Mouse (Mus musculus): ENCODE results near the gene Slc25a30.
A peak's percentile ranks its signal among the peaks of the same experiment; 100 is the strongest.
"Not testable (repeated sequence)": the region's sequence is repeated elsewhere in the genome, so short reads cannot be mapped to it uniquely, and the experiment has no call there.

Slc25a30 gene

DNA sequence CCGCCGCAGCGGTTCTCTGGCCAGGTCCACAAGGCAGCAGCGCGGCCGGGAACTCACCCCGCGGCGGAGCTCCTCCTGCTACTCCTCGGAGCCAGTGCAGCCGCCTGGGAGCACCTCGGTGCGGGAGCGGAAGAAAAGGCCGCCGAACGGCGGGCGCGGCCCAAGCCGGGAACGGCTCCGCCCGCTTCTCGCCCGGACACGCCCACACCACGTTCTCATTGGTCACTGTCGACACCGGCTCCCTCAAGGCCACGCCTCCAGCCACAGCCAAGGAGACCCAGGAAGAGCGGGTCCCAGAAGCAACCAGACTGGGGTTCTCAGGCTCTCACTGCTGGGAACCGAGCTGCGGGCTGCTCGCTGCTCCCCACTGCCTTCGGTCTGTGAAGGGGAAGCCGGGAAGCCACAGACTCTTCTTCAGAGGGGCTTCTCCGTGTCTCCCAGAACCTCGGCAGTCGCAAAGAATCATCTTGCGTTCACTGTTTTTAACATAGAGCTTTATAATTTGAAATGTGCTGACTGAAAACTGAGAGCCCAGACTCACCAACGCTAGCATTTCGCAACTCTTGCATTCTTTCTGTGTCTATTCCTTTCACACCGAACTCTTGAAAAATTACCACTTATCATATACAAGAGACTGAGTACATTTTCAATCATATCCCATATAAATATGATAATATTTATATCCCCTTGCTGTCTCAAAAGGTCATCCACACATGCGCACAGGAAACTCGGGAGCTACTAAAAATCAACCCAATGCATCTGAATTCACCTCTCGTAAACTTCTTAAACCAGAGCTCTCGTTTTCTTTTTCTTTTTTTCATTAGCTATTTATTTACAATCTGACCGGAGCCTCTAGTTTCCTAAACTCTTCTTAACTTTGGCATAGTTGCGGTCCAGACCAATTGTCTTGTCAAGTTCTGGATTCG, at the start of gene Slc25a30:
TSS of gene Slc25a30 (minus strand) at position 170 of the 926 bp plus-strand sequence.
- peak; percentile 90 for DNase-seq (ENCODE audit: low read depth)

DNA sequence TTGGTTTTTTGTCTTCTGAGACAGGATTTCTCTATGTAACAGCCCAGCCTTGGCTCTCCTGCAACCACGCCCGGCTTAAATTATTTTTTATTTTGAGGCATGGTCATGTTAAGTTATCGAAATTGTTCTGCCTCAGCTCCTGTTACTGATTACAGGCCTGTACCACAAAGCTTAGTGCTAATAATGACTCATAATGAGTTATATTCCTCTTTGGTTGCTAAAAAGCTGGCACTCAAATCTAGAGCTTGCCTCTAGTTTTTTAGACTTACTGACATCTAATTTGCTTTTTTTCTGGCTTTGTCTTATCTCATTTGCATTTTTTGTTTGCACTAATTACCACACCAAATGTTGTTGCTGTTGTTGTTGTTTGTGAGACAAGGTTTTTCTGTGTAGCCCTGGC, 49.7 kb upstream of the Slc25a30 start:
- no peak for DNase-seq (ENCODE audit: low read depth)

DNA sequence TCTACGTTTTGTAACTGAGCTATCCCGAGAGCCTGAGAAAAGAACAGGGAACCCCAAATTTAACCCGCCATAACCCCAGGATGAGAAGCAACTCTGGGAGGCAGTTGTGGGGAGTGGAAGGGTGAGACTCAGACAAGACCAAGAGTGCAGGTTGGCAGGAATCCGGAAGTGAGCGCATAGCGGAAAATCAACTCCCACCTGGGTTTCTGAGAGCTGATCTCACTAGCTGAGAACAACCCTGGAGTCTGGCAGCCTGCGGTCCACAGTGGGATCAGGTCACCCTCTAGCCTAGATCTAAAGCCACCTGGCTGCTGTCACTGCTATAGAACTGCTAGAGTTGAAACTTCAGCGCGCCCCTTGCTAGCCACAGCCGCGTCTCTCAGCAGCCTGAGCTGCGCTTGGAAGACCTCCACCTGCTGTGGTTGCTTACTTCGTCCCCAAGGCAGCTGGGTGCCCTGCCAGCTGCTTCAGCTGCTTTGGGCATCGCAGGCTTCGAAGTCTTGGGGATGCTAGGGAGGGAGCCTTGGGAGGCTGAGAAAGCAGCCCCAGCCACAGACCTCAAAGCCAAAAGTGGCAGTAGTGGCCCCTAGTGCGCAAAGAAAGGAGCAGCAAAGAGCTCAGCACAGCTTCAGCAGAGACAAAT, 48.0 kb upstream of the Slc25a30 start:
- peak; percentile 65 for DNase-seq (ENCODE audit: low read depth)

DNA sequence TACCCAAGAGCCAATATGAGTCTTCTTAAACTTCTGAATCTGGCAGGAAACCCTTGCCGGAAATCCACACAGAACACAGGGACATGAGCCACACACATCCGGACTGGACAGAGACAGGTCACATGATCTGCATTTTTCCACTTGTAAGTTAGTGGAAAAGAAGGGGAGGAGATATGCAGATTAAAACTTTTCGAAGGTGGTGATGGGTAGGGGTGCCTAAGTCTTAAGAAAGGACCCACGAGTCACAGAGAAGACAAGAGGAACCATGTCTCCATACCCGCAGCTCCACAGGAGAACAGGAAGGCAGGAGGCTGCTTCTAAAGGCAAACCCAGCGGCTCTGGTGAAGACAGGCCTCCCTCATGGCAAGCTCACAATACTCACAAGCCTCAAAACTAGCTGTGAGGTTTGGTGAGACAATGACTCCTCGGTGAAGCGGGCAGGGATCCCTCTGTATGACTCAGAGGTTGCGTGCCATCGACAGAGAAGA, 47.5 kb upstream of the Slc25a30 start:
- DNase-seq (ENCODE audit: low read depth), result peak; percentile 85

DNA sequence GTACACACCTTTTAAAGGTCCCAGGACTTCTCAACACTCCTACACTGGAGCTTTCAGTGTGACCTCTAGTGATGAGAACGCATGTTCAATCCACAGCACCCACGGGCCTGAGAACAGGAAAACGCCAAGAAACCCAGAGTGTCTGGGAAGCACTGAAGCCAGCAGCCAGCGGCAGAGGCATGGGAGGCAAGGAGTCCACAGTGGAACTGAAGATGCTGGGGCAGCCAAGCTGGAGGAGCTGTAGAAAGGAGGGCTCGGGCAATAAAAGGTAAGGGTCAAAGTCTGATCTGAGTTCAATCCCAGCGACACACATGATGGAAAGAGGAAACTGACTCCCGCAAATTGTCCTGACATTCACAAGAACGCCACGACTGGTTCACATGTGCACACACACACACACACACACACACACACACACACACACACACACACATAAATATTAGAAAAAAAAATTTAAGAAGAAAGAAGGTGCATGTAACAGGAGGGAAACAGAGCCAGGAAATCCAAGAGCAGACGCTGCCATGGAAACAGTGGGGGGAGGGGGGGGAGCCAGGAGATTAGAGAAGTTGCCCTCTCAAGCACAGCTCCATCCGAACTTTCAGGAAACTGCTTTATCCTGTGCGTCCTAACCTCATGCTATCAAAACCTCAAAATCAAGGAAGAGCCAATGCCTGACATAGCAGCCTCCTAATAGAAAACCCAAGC, 46.9 kb upstream of the Slc25a30 start:
- no peak for DNase-seq (ENCODE audit: low read depth)

DNA sequence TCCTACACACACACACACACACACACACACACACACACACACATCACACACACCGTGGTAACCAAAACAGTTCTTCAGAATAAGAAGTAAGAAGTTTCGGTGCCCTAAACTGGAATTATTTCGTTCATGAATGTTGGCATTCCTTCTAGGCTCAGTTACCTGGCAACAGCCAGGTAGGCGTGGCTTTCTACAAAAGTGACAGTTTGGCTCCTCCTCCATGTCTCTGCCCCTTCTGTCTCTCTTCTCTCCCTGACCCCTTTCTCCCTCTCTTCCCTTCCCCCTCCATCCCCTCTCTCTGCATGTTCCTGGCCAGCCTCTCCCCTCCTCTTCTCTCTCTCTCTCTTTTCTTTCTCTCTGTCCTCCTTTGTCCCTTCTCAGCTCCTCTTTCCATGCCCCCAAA, 46.1 kb upstream of the Slc25a30 start:
- DNase-seq (ENCODE audit: low read depth), result no peak

DNA sequence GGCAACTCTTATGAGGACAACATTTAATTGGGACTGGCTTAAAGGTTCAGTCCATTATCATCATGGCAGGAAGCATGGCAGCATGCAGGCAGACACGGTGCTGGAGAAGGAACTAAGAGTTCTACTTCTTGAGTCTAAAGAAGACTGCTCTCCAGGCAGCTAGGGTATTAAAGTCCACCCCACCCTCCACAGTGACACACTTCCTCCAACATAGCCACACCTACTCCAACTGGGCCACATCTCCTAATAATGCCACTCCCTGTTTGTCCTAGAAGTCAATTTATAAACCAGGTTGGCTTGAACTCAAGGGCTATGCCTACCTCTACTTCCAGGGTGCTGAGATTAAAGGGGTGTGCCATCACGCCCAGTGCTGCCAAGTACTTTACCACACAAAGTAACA, 45.2 kb upstream of the Slc25a30 start:
- no peak for DNase-seq (ENCODE audit: low read depth)

DNA sequence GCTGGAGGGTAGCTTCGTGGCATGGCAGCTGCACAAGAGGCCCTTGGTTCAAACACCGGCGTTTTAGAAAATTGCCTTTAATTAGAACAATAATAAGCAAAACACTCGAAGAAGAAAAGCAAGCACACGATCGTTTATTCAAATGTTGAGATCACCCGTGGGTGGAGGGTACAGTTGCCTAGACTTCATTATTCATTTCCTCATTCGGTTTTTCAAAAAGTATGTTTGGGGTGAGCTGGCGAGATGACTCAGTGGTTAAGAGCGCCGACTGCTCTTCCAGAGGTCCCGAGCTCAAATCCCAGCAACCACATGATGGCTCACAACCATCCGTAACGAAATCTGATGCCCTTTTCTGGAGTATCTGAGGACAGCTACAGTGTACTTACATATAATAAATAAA, 43.0 kb upstream of the Slc25a30 start:
- DNase-seq (ENCODE audit: low read depth), result not testable (repeated sequence)

DNA sequence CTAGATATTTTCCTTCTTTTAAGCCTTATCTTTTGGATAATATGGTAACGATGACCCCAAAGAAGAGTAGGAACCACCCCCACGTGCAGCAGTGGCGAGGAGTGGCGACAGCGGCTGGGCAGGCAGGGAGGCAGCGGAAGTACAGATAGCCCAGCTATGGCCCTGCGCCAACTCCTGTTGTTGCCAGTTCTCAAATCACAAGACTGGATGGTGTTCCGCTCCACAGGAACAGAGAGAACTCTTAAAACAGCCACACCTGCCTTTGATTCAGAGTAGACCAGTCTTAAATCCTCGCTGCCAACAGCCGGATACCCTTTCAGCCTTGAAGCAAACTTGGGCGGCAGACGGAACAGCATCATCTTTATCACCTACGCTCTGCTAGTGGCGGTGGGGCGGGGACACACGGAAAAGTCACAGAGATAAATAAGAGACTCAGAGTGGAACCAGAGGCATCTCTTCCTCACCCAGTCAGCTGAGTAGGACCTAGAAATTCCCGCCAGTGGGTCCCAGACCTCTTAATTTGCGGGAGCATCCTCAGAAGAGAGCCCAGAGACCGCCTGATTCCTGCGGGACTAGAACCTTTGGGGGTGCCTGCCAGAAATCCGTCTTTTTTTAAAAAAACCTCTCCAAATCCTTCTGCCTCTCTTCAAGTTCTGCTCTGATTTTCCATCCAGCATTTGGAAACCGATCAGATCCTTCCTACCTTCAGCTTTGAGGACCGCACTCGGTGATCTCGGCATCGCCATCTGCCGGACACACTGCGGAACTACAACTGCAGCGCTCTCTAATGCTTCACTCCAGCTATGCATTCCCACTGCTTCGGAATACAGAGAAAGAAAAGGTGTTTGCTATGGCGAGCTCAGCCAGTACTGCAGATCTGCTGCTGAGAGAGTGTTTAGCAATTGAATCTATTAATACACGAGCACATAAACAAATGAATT, 42.3 kb upstream of the Slc25a30 start:
- DNase-seq (ENCODE audit: low read depth), result peak; percentile 62

DNA sequence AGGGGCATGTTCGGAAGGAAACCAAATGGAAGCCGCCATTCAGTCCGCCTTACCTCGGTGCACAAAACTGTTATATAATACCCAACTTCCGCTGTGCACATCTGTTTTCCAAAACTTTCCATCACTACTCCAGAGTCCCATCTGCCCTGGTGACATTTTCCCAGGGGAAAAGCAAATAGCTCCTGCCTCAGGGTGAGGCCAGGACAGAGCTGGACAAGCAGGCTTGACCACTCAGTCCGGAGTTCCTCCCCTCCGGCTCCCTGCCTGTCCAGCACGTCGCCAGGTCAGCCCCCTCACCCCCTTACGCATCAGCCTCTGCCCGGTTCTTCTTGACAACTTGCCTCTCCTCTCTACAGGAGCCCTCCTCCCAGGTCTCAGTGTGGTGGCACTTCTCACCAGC, 41.4 kb upstream of the Slc25a30 start:
- DNase-seq (ENCODE audit: low read depth), result no peak

DNA sequence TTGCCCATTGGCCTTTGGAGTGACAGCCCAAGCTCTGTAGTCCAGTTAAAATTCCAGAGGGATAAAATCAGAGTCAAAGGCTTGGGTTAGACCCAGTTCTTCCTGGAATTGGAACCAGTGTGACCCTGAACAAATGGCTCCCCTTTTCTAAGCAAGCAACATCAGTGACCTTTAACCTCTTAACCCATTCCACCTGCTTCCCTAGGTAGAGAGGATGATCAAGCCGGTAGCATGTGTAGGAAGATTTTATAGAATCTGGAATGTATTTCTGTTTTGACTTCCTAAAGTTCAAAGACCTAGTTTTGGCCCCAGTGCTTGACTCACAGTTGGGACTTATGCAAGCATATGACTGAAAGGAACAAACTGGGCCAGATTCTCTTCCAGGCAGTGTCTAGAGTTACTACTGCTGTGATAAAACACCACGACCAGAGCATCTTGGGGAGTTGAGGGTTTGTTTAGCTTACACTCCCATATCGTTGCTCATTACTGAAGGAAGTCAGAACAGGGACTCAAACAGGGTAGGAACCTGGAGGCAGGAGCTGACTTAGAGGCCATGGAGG, 40.1 kb upstream of the Slc25a30 start:
- no peak for DNase-seq (ENCODE audit: low read depth)

DNA sequence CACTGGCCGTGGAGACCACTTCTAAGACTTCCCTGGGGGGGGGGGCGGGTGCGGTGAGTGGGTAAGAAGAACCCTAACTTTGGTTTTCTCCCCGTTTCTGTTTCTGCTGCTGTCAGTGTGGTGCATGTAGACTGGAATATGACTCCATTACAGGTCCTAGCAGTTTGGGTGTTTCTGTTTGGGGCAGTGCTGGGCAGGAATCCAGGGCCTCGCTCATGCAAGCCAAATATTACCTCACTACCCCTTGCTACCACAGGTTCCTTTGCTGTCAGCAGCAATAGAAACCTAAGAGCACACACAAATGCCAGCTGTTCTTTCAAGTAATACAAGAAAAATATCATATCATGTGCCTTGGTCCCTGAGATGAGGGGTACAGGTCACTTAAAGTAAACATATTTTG, 33.2 kb upstream of the Slc25a30 start:
- no peak for DNase-seq (ENCODE audit: low read depth)

DNA sequence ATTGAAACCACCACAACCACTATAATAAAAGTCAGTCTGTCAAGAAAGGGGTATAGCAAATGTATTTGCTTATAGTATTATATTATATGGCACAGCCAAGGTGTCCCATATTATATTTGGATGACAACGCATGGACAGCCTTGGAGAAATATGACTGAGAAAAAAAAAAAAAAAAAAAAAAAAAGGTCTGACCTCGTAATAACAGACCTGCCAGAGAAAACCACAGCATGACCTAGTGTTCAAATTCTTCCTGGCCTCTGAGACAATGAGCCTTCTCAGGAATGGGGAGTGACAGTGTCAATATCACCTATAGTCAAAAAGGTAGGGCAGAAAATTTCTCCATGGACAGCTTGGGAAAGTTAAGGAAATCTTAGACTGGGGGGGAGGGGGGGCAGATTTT, 32.5 kb upstream of the Slc25a30 start:
- DNase-seq (ENCODE audit: low read depth), result no peak

DNA sequence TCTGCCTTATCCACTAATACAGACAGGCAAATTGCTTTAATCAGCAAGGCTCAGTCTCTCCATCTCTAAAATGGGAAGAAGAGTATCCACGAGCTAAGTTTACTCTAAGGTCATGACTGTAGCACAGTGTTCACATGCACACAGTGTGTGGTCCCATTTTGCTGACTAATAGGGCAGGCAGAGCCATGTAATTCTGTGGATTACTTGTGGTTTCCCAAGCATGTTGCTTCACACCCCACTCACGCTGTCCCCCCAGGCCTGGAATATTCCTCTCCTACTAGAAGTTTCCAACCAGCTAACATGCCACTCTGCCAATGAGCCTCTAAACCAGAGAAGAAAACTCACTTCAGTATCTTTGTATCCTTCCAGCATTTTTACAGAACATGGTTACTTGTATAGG, 31.7 kb upstream of the Slc25a30 start:
- no peak for DNase-seq (ENCODE audit: low read depth)

DNA sequence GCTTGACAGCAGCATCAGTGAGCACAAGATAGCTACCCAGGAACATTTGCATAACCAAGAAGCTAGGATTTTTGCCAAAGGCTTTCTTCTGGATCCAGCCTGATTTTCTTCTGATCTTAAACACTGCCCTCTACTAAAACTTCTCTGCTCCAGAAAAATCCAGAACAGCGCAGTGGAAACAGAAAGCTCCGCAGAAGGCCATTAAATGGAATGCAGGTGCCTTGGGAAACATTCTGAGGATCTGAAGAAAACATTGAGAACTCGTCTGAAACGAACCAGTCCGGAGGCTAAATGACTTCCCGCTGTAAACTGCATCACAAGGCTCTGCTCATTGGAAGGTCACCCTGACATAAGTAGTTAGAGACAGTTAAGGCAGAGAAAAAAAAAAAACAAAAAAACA, 23.1 kb upstream of the Slc25a30 start:
- no peak for DNase-seq (ENCODE audit: low read depth)

DNA sequence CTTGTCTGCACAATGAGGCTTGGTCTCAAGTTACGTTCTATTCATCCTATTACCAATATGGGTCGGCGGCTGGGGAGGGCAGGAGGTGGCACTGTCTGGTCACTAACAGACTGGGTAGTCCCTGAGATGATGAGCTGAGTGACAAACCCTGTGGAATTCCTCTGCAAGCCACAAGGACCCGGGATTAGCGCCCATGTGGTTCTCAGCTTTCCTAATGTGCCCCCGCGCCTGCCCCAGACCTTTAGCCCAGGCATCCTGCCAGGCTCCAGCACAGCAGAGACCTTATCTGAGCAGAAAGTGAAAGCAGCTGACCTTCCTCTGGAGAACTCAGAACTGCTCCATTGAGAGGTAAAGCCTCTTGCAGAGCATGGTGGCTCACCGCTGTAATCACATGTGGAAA, 21.0 kb upstream of the Slc25a30 start:
- no peak for DNase-seq (ENCODE audit: low read depth)

DNA sequence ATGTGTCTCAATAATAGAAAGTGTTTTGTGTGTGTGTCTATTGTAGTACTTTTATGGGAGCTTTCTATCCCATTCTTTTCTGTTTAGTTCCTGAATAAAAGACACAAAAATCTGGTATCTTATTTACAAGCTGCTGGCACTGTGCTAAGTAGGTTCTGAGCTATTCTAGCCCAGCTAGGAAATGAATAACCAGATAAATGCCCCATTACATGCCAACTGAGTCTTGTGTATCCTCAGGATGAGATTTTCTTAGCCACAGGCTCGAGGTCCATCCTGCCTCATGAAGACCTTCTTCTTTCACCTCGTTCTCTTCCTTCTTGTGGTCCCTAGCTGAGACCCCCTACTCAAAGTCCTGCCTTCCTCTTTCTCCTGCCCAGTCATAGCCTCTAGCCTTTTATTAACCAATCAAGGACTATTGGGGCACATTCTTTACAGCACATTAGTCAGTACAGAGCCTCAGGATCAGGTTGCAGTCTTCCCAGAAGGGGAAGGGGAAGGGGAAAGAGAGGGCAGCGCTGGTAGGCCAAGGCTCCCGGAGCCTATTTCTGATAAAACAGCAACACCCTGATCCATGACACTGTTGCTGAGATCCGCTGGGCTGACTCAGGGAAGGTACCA, 11.0 kb upstream of the Slc25a30 start:
- no peak for DNase-seq (ENCODE audit: low read depth)

DNA sequence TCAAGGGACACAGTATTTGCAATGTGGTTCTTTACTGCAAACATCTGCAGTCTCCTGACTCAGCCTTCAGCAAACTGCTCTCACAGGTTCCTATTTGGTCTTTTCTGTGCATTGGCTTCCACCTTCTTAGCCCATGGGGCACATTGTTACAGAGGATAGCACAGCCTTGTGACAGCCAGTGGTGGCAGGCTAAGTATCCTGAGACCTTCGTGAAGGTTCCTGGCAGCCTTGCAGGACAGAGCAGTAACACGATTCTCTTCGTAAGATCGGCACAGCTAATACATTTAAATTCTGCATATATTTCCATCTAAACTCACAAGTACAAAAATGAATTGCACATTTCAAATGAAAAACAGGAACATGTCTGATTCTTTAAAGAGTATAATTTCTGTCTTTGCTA, 9.1 kb upstream of the Slc25a30 start:
- no peak for DNase-seq (ENCODE audit: low read depth)

DNA sequence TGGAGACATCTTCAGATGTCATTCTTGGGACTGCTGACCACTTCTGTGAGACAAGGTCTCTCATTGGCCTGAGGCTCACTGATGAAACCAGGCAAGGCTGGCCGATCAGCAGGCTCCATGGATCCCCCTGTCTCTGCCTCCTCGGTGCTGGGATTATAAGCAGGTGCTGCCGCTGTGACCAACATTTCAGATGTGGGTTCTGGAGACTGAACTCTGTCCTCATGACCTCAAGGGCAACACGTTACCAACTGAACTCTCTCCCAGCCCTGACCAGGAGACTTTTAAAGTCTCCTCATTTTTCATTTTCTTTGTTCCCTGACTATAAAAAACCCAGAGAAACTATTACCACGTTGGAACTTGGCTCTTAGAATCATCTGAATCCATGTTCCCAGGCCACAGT, 7.9 kb upstream of the Slc25a30 start:
- DNase-seq (ENCODE audit: low read depth), result no peak

DNA sequence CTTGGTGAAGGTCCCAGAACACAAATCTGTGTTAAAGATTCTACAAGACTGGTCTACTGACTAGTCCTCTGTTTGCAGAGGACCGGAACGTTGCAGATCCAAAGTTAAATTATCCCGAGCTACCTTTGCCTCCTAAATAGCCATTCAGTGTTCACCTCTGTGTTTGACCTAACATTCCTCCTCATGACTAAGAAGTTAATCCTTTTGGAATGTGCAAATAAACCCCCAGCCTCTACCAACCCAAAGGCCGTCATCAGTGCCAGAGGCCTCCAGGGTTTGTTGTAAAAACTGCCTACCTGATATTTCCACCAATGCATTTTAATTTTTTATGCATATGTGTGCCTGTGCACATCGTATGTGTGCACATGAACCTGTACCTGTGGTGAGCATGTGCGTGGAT, 7.5 kb upstream of the Slc25a30 start:
- no peak for DNase-seq (ENCODE audit: low read depth)

DNA sequence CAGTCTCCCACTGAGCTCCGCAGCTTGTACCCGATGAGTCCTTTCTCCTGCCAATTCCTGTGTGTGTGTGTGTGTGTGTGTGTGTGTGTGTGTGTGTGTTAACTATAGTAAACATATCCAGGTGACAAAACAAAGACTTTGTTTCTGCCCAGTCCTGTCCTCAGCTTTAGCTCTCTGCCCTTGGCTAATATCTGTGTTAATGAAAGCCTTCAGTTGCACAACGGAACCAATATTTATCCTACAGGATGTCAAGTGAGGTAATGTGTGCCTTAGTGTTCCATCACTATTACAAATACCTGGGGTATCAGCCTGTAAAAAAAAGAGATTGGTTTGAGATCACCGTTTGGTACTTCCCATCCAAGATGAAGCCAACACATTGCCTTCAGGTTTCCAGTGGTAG, 6.3 kb upstream of the Slc25a30 start:
- DNase-seq (ENCODE audit: low read depth), result no peak

All from c-Kit-positive CD71-negative TER-119-negative erythroid progenitor cells, embryonic 14.5 days (primary cell).